Mouse (Mus musculus): ENCODE results near the gene Tmem129. TPM values are rescaled to one million over a fixed set of nuclear protein-coding genes. Genes with fewer than 3 reads are reported as not detected.

Gene Tmem129
- polyA plus RNA-seq, 1 experiment, result 47.4 TPM

DNA sequence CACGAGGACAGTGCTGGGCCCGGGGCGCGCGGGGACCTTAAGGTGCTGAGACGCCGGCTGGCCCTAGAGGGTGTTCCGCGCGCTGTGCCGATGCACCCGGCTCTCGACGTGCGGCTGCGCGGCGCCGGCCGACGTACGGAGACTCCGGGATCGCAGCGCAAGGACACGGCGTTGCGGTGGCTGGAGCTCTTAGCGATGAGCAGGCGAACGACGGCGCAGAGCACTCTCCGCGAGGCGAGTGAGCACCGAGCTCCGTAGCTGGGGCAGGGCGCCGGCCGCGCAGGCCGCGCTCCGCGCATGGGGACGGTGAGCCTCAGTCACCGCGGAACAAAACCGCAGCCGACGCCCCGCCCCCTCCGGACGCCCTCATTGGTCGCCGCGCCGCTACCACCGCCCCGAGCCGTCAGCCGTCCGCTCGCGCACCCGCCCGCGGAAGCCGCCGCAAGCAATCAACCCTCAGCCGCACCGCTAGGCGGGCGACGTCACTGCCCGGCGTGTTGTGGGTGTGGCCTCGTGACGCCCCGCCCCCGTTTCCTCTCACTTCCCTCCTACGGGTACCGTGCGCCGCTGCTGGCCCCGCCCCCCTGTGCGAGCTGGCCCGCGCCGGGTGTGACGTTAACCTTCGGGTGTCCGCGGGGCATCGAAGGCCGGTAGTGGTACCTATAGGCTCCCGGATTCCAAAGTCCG lies 28.8 kb downstream of the Tmem129 start, which contains the start of the genes Fam53a and Gm9903:
TSS of gene Fam53a (minus strand) at position 335 of the 687 bp plus-strand sequence.
TSS of gene Gm9903 (plus strand) at position 625 of the 687 bp plus-strand sequence.
- under 1% methylated on average over 94 of the region's 99 CpGs for WGBS
- Histone ChIP-seq H3K36me3 (ENCODE audit: control insufficient read depth, insufficient read depth, low read length) (no peaks in the 10 kb centered on the region), H3K4me3 (ENCODE audit: insufficient read depth, low read depth, low read length) (peak within 1 kb of the TSS; percentile 93), H3K27ac (ENCODE audit: insufficient read depth, low read depth, low read length) (peak within 1 kb of the TSS; percentile 78), H3K4me1 (ENCODE audit: control insufficient read depth, insufficient read depth, low read length) (peaks cover 6% of the 10 kb centered on the region; the same call in 1 of the 2 replicates), H3K27me3 (replicated peaks; ENCODE audit: control insufficient read depth, insufficient read depth, low read length) (no peaks in the 10 kb centered on the region)
- TF ChIP-seq CTCF (conservative IDR thresholded peaks at IDR 0.05; ENCODE audit: insufficient read depth, insufficient read length, low read depth, low read length), result peak; percentile 21; the same call in 1 of the 2 replicates
- TF ChIP-seq POLR2A (IDR thresholded peaks at IDR 0.05; ENCODE audit: low read depth, low read length), result peak; percentile 94
- peak; percentile 100 for DNase-seq

DNA sequence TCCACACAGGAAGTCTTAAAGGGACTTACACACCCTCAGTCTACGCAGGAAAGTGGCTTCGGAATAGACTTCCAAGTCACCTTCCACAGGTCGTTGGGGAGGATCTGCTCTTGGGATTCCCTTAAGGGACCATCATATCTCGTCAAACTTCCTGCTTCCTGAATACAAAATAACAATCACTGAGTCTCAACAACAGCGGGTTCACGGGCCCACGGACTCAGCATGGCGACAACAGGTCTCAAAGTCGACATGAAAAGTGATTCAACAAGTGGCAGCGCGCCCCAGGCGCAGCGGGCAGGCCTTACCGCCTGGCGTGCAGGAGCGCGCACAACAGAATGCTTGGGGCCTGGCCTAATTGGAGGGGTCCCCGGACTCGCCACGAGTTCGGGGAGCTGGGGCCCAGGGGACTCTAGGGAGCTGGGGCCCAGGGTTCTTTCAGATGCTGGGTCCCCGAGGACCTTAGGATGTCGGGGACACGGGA lies 29.4 kb downstream of the Tmem129 start:
- Histone ChIP-seq H3K4me3 (ENCODE audit: insufficient read depth, low read depth, low read length) (peak overlapping the region; percentile 93), H3K36me3 (ENCODE audit: control insufficient read depth, insufficient read depth, low read length) (no peaks in the 10 kb centered on the region), H3K4me1 (ENCODE audit: control insufficient read depth, insufficient read depth, low read length) (peaks cover 6% of the 10 kb centered on the region; the same call in 1 of the 2 replicates), H3K27ac (ENCODE audit: insufficient read depth, low read depth, low read length) (peak overlapping the region; percentile 78), H3K27me3 (replicated peaks; ENCODE audit: control insufficient read depth, insufficient read depth, low read length) (no peaks in the 10 kb centered on the region)
- WGBS, result under 1% methylated on average over 24 of the region's 24 CpGs
- DNase-seq, result peak; percentile 60
- TF ChIP-seq POLR2A (IDR thresholded peaks at IDR 0.05; ENCODE audit: low read depth, low read length) (no peak), CTCF (conservative IDR thresholded peaks at IDR 0.05; ENCODE audit: insufficient read depth, insufficient read length, low read depth, low read length) (no peak)

DNA sequence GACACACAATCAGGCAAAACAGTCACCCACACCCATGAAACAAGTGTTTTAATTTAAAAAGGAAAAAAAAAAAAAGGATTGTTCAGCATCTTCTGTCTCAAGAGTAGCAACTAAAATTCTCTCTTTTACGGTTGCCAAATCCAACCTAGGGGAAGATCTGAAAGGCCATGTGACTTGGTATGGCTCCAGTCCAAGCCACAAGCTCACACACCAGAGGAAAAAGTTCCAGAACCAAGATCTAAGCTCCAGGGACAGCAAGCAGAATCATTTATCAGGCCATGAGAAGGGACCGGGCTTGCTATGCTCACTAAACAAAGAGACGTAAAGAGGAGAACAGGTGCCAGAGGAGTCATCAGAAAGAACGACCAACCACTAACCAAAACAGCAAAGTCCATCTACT lies 30.2 kb downstream of the Tmem129 start:
- peak; percentile 69 for DNase-seq
- H3K4me3 ChIP-seq (ENCODE audit: insufficient read depth, low read depth, low read length), result no peak overlapping the region
- H3K36me3 ChIP-seq (ENCODE audit: control insufficient read depth, insufficient read depth, low read length), result no peaks in the 10 kb centered on the region
- no peak overlapping the region for H3K27ac ChIP-seq (ENCODE audit: insufficient read depth, low read depth, low read length)
- H3K27me3 ChIP-seq (replicated peaks; ENCODE audit: control insufficient read depth, insufficient read depth, low read length), result no peaks in the 10 kb centered on the region
- peaks cover 6% of the 10 kb centered on the region; the same call in 1 of the 2 replicates for H3K4me1 ChIP-seq (ENCODE audit: control insufficient read depth, insufficient read depth, low read length)
- 9% methylated on average over 4 of the region's 4 CpGs for WGBS
- TF ChIP-seq CTCF (conservative IDR thresholded peaks at IDR 0.05; ENCODE audit: insufficient read depth, insufficient read length, low read depth, low read length) (no peak), POLR2A (IDR thresholded peaks at IDR 0.05; ENCODE audit: low read depth, low read length) (no peak)

DNA sequence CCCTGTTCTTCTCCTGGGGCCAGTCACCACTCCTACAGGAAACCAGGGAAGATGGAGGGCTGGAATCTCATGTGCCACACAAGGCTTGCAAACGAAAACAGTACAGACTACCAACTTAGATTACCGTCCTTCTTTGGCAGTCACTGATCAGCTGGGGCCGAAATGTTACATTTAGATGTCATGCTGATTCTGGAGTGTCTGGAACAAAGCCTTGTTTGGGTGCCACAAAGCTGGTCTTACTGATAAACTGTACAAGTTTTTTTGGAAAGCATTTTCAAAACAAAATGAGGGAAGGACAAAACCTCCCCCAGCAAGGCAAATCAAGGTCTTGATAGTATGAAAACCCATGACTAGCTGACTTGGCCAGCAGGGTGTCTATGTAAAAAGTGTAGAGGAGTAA lies 34.5 kb downstream of the Tmem129 start:
- WGBS, result 88% methylated on average over 3 of the region's 3 CpGs
- no peak for DNase-seq

DNA sequence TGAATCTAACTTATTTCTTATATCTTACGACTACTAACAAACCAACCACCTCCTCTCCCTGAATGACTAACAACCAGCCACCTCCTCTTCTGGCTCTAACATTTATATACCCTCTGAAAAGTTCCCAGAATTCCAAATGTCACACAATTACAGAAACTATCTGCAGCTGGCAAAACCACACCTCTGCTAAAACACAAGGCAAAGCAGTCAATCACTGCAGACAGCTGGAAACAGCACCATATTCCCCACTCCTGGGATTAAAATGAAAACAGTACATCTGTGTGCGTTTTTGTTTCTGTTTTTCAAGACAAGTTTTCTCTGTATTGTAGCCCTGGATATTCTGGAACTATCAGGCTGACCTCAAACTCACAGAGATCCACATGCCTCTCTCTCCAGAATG lies 35.5 kb downstream of the Tmem129 start:
- H3K4me3 ChIP-seq (ENCODE audit: insufficient read depth, low read depth, low read length), result no peak overlapping the region
- 91% methylated on average over 2 of the region's 2 CpGs for WGBS
- no peaks in the 10 kb centered on the region for H3K27me3 ChIP-seq (replicated peaks; ENCODE audit: control insufficient read depth, insufficient read depth, low read length)
- no peaks in the 10 kb centered on the region for H3K36me3 ChIP-seq (ENCODE audit: control insufficient read depth, insufficient read depth, low read length)
- DNase-seq, result no peak
- no peak overlapping the region for H3K27ac ChIP-seq (ENCODE audit: insufficient read depth, low read depth, low read length)
- H3K4me1 ChIP-seq (ENCODE audit: control insufficient read depth, insufficient read depth, low read length), result peaks cover 4% of the 10 kb centered on the region; the same call in 1 of the 2 replicates
- no peak for TF ChIP-seq POLR2A (IDR thresholded peaks at IDR 0.05; ENCODE audit: low read depth, low read length)
- TF ChIP-seq CTCF (conservative IDR thresholded peaks at IDR 0.05; ENCODE audit: insufficient read depth, insufficient read length, low read depth, low read length), result no peak

More for the DNA sequence above, 34.5 kb downstream of the Tmem129 start:
- Histone ChIP-seq H3K4me3 (ENCODE audit: insufficient read depth, low read depth, low read length) (no peak overlapping the region), H3K36me3 (ENCODE audit: control insufficient read depth, insufficient read depth, low read length) (no peaks in the 10 kb centered on the region), H3K4me1 (ENCODE audit: control insufficient read depth, insufficient read depth, low read length) (peaks cover 6% of the 10 kb centered on the region; the same call in 1 of the 2 replicates), H3K27ac (ENCODE audit: insufficient read depth, low read depth, low read length) (no peak overlapping the region), H3K27me3 (replicated peaks; ENCODE audit: control insufficient read depth, insufficient read depth, low read length) (no peaks in the 10 kb centered on the region)
- TF ChIP-seq POLR2A (IDR thresholded peaks at IDR 0.05; ENCODE audit: low read depth, low read length), result no peak
- no peak for TF ChIP-seq CTCF (conservative IDR thresholded peaks at IDR 0.05; ENCODE audit: insufficient read depth, insufficient read length, low read depth, low read length)

DNA sequence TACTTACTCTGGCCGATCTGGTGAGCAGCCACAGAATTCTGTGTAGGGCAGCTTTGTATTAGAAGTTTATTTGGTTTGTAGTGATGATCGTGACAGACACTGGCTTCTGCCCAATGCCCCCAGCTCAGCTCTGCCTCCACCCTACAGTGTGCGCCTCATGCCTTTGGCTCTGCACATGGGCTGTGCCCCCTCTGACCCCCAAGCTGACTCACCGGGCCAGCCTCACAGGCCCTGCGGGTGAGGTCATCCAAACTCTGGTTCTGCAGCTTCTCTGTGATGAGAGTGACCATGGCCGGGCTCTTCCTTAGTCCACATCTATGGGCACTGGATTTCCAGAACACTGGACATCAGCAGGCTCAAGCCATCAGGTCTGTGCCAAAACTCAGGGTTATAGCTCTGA lies 43.8 kb downstream of the Tmem129 start:
- WGBS, result 79% methylated on average over 6 of the region's 6 CpGs
- Histone ChIP-seq H3K4me3 (ENCODE audit: insufficient read depth, low read depth, low read length) (no peak overlapping the region), H3K27me3 (replicated peaks; ENCODE audit: control insufficient read depth, insufficient read depth, low read length) (no peaks in the 10 kb centered on the region), H3K27ac (ENCODE audit: insufficient read depth, low read depth, low read length) (no peak overlapping the region), H3K36me3 (ENCODE audit: control insufficient read depth, insufficient read depth, low read length) (no peaks in the 10 kb centered on the region), H3K4me1 (ENCODE audit: control insufficient read depth, insufficient read depth, low read length) (peaks cover 3% of the 10 kb centered on the region; the same call in 1 of the 2 replicates)
- TF ChIP-seq CTCF (conservative IDR thresholded peaks at IDR 0.05; ENCODE audit: insufficient read depth, insufficient read length, low read depth, low read length) (no peak), POLR2A (IDR thresholded peaks at IDR 0.05; ENCODE audit: low read depth, low read length) (no peak)
- no peak for DNase-seq

DNA sequence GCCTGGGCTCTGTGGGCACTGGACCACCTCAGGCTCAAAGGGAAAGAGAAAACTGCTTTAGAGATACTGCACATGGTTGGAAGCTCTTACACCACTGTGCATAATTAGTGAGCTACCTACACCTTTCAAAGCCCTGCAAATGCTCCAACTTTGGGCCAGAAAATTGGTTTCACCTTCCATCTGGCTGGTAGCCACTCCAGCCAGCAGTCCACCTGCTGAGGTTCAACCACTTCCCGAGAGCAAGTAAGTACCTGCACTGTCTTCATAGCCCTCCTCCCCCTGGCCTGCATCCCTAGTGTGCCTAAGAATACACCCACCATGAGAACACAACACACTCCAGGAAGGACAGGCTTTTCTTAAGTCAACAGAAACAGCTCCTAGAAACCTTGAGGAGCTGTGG lies 46.4 kb downstream of the Tmem129 start:
- WGBS, result 87% methylated on average over 1 of the region's 1 CpGs
- TF ChIP-seq CTCF (conservative IDR thresholded peaks at IDR 0.05; ENCODE audit: insufficient read depth, insufficient read length, low read depth, low read length) (no peak), POLR2A (IDR thresholded peaks at IDR 0.05; ENCODE audit: low read depth, low read length) (no peak)
- no peak overlapping the region for H3K27ac ChIP-seq (ENCODE audit: insufficient read depth, low read depth, low read length)
- no peaks in the 10 kb centered on the region for H3K36me3 ChIP-seq (ENCODE audit: control insufficient read depth, insufficient read depth, low read length)
- H3K27me3 ChIP-seq (replicated peaks; ENCODE audit: control insufficient read depth, insufficient read depth, low read length), result no peaks in the 10 kb centered on the region
- DNase-seq, result no peak
- no peaks in the 10 kb centered on the region for H3K4me1 ChIP-seq (ENCODE audit: control insufficient read depth, insufficient read depth, low read length)
- H3K4me3 ChIP-seq (ENCODE audit: insufficient read depth, low read depth, low read length), result no peak overlapping the region
